Mouse (Mus musculus) mature B cell (primary cell): Measurements from ENCODE around the gene Osmr.
"Not testable (repeated sequence)": the region's sequence is repeated elsewhere in the genome, so short reads cannot be mapped to it uniquely, and the experiment has no call there.

Source experiments
- in situ Hi-C: fragments of 300-500 bp; cut with MboI; formaldehyde crosslinking; loops from 2 replicates; pipeline ENCODE4 v1.14.3; 2019

Gene Osmr

GRCm38 (mm10) chr15:6862125-6862524 lies 12.6 kb downstream of the Osmr start:
- in situ Hi-C loops = no loop called here

GRCm38 (mm10) chr15:6861617-6862016 lies 13.2 kb downstream of the Osmr start:
- in situ Hi-C loops = no loop called here

- in situ Hi-C loops = no loop called here
These were observed 15.0 kb downstream of the Osmr start for GRCm38 (mm10) chr15:6859781-6860180.

DNA sequence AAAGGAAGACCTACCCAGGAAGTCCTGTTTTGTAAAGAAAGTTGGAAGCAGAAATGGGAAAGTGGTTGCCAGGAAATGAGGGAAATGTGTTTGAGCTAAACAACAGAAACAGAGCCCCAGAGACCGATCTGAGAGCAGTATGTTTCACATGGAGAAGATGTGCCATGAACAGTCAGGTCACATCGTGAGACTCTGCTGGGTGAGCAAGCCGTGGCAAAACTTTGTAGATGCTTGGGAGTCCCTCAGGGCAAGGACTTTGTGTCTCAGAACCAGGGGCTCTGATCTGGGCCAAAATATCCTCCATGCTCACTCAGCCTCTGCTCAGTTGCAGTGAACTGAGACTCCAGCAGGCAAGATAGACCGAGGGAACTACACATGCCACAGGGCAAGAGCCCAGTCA lies 15.9 kb downstream of the Osmr start:
- in situ Hi-C loops = no loop called here

- in situ Hi-C loops = no loop called here
These were observed 17.4 kb downstream of the Osmr start for GRCm38 (mm10) chr15:6857270-6857905.

GRCm38 (mm10) chr15:6849851-6850250 lies 24.9 kb downstream of the Osmr start:
- in situ Hi-C loops = no loop called here

GRCm38 (mm10) chr15:6840199-6840598 lies 34.6 kb downstream of the Osmr start:
- in situ Hi-C loops = no loop called here

DNA sequence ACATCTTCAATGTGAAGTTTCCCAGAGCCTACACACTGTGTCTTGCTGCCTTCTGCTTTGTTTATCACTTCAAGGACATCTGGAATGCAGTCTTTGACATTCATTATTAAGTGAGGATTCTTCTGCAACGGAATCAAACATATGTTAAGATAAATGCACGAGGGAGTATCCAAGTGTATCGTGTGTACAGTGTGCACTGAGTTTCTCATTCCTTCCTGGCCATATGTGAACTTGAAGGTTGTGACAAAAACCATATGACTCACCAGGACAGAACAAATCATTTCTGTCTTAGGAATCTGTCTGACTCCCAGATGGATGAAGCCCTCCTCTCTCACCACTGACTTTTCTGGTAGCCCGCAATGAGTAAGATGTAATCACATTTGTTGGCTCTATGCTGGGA lies 59.0 kb downstream of the Osmr start:
- in situ Hi-C loops = no loop called here

DNA sequence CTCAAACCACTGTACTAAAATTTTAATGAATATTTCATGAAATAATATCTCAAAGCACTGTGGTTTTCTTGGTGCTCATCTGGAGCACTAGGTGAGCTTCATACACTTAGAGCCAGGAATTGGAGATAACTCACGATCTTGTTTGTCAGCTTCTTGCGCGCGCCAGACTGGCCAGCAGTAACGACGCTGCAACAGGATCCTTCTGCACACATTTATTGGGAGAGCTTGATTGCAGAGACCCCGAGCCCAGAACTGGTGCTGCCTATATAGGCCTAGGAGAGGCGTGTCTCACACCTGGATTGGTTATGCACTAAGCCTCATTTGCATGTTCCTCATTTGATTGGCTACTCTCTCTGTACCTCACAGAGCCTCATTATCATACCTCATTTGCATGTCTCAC lies 73.6 kb downstream of the Osmr start:
- in situ Hi-C loops = not testable (repeated sequence)

- in situ Hi-C loops = no loop called here
These were observed 81.9 kb downstream of the Osmr start for GRCm38 (mm10) chr15:6792846-6793245.

DNA sequence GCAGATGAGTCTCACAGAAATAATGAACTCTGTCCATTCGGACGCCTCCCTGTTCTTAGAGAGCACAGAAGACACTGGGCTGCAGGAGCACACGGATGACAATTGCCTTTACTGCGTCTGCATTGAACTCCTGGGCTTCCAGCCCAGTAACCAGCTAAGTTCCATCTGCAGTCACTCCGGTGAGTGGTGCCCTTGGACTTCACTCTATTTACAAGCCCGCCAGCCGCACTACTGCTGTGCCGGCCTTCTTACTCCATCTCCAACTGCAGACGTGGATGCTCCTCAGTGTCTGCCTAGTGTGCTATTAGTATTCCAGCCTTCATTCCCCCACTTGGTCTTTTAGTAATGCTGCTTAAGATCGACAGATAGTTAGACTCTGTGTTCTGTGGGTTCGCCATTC lies 83.1 kb downstream of the Osmr start:
- in situ Hi-C loops = no loop called here

DNA sequence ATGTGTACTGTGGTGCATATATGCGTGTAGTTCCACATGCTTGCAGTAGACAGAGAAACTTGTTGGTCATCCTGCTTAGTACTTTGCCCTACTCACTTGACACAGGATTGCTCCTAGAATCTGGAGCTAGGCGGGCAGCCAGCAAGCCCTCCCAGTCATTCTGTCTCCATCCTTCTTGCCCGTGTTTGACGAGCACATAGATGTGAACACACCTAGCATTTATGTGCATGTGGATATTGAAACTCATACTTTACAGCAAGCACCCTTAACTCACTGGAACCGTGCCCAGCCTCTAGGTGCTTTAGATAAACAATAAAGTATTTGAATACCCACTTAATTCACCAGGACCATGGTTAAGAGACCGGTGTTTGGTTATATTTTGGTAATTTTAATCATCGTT lies 84.8 kb downstream of the Osmr start:
- in situ Hi-C loops = no loop called here

- in situ Hi-C loops = no loop called here
These were observed 87.5 kb downstream of the Osmr start for GRCm38 (mm10) chr15:6787236-6787635.

- in situ Hi-C loops = no loop called here
These were observed 88.6 kb downstream of the Osmr start for GRCm38 (mm10) chr15:6786212-6786611.

GRCm38 (mm10) chr15:6772265-6772664 lies 102.5 kb downstream of the Osmr start:
- in situ Hi-C loops = no loop called here
